Mouse (Mus musculus): Measurements from ENCODE around the gene Mettl14. TPM values are rescaled to one million over a fixed set of nuclear protein-coding genes. Genes with fewer than 3 reads are reported as not detected.

The Mettl14 gene
- polyA plus RNA-seq, 1 experiment from 2014 or later, result 27.8 TPM

DNA sequence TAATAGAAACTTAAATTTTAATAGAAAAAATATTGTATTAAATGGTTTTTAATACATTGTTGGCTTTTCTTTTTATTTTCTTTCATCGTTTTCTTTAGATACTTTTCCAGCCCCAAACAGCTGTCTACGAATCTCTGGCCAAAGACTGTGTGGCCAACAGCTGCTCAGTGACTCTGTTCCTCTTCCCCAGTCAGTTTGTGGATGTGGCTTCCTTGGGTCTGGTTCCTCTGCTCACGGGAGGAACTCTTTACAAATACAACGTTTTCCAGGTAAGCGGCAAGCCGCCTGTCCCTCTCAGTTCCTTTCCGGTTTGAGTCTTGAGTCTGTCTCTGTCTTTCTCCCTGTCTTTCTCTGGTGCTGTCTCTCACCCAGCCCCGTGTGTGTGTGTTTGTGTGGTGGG, 35.3 kb downstream of the Mettl14 start:
- 85% methylated on average over 8 of the region's 8 CpGs for WGBS
- Histone ChIP-seq H3K9me3 (ENCODE audit: control insufficient read depth, low read length) (no peaks in the 10 kb centered on the region), H3K27ac (ENCODE audit: low read depth, low read length) (no peak overlapping the region), H3K4me3 (ENCODE audit: low read depth, low read length) (no peak overlapping the region), H3K4me2 (ENCODE audit: low read depth) (no peak overlapping the region), H3K9ac (ENCODE audit: low read length) (no peak overlapping the region), H3K36me3 (ENCODE audit: control insufficient read depth, insufficient read depth, low read length) (no peaks in the 10 kb centered on the region), H3K27me3 (ENCODE audit: control insufficient read depth, insufficient read depth, low read length) (no peaks in the 10 kb centered on the region), H3K4me1 (ENCODE audit: control insufficient read depth, insufficient read depth, low read length) (no peaks in the 10 kb centered on the region)
- ATAC-seq (ENCODE audit: insufficient read depth, low FRiP score, low TSS enrichment) (no peak), DNase-seq (ENCODE audit: low spot score) (no peak)

DNA sequence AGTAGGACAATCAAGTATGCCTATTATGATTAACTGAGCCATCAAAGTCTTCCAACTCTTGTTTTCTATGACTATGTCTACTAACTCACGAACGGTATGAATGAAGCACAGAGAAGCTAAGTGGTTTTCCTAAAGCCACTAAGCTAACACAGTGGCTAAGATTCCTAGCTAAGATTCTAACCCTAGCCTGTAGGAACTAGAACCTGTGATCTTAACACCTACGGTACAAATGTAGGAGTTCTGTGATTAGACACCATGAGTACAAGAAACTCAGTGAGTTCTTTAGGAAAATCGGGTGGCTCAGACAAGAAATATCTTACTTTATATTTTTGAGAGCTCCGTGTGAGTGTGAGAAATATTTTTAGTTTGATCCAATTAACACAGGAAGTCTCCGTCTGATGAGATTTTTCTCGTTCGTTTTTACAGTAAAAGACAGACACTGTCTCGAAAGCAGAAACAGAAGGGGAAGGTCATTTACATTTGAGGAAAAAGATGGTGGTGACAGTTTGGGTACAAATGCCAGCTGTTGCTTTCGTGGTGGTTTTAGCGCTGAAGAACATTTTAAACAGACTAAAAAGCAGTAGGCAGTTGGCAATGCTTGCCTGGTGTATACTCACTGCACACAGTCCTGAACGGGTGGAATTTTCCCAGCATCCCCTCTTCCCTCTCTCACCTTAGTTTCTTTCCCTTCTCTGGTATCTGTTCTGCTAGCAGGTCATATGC, 37.7 kb downstream of the Mettl14 start:
- Histone ChIP-seq H3K27me3 (ENCODE audit: control insufficient read depth, insufficient read depth, low read length) (no peaks in the 10 kb centered on the region), H3K4me3 (ENCODE audit: low read depth, low read length) (no peak overlapping the region), H3K9me3 (ENCODE audit: control insufficient read depth, low read length) (no peaks in the 10 kb centered on the region), H3K27ac (ENCODE audit: low read depth, low read length) (no peak overlapping the region), H3K4me1 (ENCODE audit: control insufficient read depth, insufficient read depth, low read length) (no peaks in the 10 kb centered on the region), H3K4me2 (ENCODE audit: low read depth) (no peak overlapping the region), H3K36me3 (ENCODE audit: control insufficient read depth, insufficient read depth, low read length) (no peaks in the 10 kb centered on the region), H3K9ac (ENCODE audit: low read length) (no peak overlapping the region)
- WGBS, result 94% methylated on average over 12 of the region's 12 CpGs
- ATAC-seq (ENCODE audit: insufficient read depth, low FRiP score, low TSS enrichment), result no peak
- no peak for DNase-seq (ENCODE audit: low spot score)

DNA sequence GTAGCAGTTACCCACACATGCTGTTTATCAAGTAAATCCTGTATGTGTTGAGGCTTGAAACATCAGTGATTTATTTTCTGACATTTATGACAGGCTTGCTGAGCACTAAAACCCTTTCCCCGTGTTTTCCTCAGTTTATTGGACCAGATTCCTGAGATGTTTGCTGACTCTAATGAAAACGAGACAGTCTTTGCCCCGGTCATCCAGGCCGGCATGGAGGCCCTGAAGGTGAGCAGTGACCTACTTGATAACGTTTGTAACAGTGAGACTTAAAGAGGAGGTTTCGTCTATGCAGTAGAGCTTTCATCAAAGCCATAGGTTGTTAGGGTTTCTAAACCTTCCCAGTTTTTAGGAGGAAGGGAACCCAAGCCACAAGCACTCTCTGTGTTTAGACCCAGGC, 42.2 kb downstream of the Mettl14 start:
- Histone ChIP-seq H3K9me3 (ENCODE audit: control insufficient read depth, low read length) (no peaks in the 10 kb centered on the region), H3K27me3 (ENCODE audit: control insufficient read depth, insufficient read depth, low read length) (no peaks in the 10 kb centered on the region), H3K27ac (ENCODE audit: low read depth, low read length) (no peak overlapping the region), H3K9ac (ENCODE audit: low read length) (no peak overlapping the region), H3K4me1 (ENCODE audit: control insufficient read depth, insufficient read depth, low read length) (no peaks in the 10 kb centered on the region), H3K4me3 (ENCODE audit: low read depth, low read length) (no peak overlapping the region), H3K36me3 (ENCODE audit: control insufficient read depth, insufficient read depth, low read length) (no peaks in the 10 kb centered on the region), H3K4me2 (ENCODE audit: low read depth) (no peak overlapping the region)
- WGBS, result 55% methylated on average over 6 of the region's 6 CpGs
- DNase-seq (ENCODE audit: low spot score) (no peak), ATAC-seq (ENCODE audit: insufficient read depth, low FRiP score, low TSS enrichment) (no peak)

- DNase-seq (ENCODE audit: low spot score), result no peak
- 90% methylated on average over 2 of the region's 2 CpGs for WGBS
These were observed 44.9 kb downstream of the Mettl14 start for GRCm38 (mm10) chr3:123341049-123341448.

DNA sequence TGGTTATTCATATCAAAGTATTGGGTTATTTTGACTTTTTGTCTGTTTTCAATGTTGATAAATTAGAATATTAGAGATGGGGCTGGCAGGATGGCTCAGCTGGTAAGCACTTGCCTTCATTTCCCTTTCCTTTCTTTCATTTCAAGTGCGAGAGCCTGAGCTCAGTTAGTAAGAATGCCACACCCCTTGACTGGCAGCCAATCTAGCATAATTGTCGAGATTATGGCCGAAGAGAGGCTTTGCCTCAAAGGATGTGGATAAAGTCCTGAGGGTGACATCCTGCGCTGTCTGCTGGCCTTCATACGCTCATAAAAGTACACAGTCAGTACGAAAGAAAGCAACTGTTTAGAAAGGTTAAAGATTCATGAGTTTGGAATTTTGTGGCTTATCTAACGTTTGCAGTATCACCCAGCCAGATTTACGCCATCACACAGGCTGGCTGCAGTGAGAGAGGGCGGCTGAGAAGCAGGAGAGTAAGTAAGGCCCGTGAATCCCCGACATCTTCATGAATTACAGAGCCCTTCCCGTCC, 47.2 kb downstream of the Mettl14 start:
- Histone ChIP-seq H3K36me3 (ENCODE audit: control insufficient read depth, insufficient read depth, low read length) (no peaks in the 10 kb centered on the region), H3K9ac (ENCODE audit: low read length) (no peak overlapping the region), H3K4me3 (ENCODE audit: low read depth, low read length) (no peak overlapping the region), H3K27me3 (ENCODE audit: control insufficient read depth, insufficient read depth, low read length) (no peaks in the 10 kb centered on the region), H3K4me2 (ENCODE audit: low read depth) (no peak overlapping the region), H3K27ac (ENCODE audit: low read depth, low read length) (no peak overlapping the region), H3K9me3 (ENCODE audit: control insufficient read depth, low read length) (no peaks in the 10 kb centered on the region), H3K4me1 (ENCODE audit: control insufficient read depth, insufficient read depth, low read length) (no peaks in the 10 kb centered on the region)
- DNase-seq (ENCODE audit: low spot score) (no peak), ATAC-seq (ENCODE audit: insufficient read depth, low FRiP score, low TSS enrichment) (no peak)
- WGBS, result 78% methylated on average over 12 of the region's 12 CpGs

More at GRCm38 (mm10) chr3:123341049-123341448, 44.9 kb downstream of the Mettl14 start:
- ATAC-seq (ENCODE audit: insufficient read depth, low FRiP score, low TSS enrichment), result no peak
- no peaks in the 10 kb centered on the region for H3K4me1 ChIP-seq (ENCODE audit: control insufficient read depth, insufficient read depth, low read length)
- no peak overlapping the region for H3K4me3 ChIP-seq (ENCODE audit: low read depth, low read length)
- H3K9ac ChIP-seq (ENCODE audit: low read length), result no peak overlapping the region
- H3K4me2 ChIP-seq (ENCODE audit: low read depth), result no peak overlapping the region
- no peaks in the 10 kb centered on the region for H3K9me3 ChIP-seq (ENCODE audit: control insufficient read depth, low read length)
- no peak overlapping the region for H3K27ac ChIP-seq (ENCODE audit: low read depth, low read length)
- H3K36me3 ChIP-seq (ENCODE audit: control insufficient read depth, insufficient read depth, low read length), result no peaks in the 10 kb centered on the region
- no peaks in the 10 kb centered on the region for H3K27me3 ChIP-seq (ENCODE audit: control insufficient read depth, insufficient read depth, low read length)

GRCm38 (mm10) chr3:123337853-123338252, 48.1 kb downstream of the Mettl14 start:
- DNase-seq (ENCODE audit: low spot score) (no peak), ATAC-seq (ENCODE audit: insufficient read depth, low FRiP score, low TSS enrichment) (no peak)
- Histone ChIP-seq H3K9me3 (ENCODE audit: control insufficient read depth, low read length) (no peaks in the 10 kb centered on the region), H3K9ac (ENCODE audit: low read length) (no peak overlapping the region), H3K36me3 (ENCODE audit: control insufficient read depth, insufficient read depth, low read length) (no peaks in the 10 kb centered on the region), H3K4me1 (ENCODE audit: control insufficient read depth, insufficient read depth, low read length) (no peaks in the 10 kb centered on the region), H3K27ac (ENCODE audit: low read depth, low read length) (no peak overlapping the region), H3K4me2 (ENCODE audit: low read depth) (no peak overlapping the region), H3K27me3 (ENCODE audit: control insufficient read depth, insufficient read depth, low read length) (no peaks in the 10 kb centered on the region), H3K4me3 (ENCODE audit: low read depth, low read length) (no peak overlapping the region)
- WGBS, result 68% methylated on average over 6 of the region's 6 CpGs

DNA sequence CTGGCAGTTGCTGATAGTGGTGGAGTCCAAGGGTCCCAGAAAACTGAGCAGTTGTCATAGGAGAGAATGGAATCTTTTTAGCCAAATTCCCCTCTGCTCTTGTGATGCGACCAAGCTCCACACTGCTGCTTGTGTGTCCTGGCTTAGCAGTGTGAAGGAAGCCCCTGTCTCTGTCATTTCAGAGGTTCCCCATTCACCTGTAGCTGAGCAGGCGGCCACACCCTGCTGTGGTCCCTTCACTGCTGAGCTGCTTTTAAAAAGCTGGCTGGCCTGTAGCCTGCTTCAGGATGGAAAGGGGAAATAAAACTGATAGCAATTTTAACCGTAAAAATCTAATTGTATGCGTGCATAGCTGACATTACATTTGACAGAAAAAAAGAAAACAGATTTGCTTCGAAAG, 49.0 kb downstream of the Mettl14 start:
- Histone ChIP-seq H3K36me3 (ENCODE audit: control insufficient read depth, insufficient read depth, low read length) (no peaks in the 10 kb centered on the region), H3K27ac (ENCODE audit: low read depth, low read length) (no peak overlapping the region), H3K27me3 (ENCODE audit: control insufficient read depth, insufficient read depth, low read length) (no peaks in the 10 kb centered on the region), H3K9ac (ENCODE audit: low read length) (no peak overlapping the region), H3K4me1 (ENCODE audit: control insufficient read depth, insufficient read depth, low read length) (no peaks in the 10 kb centered on the region), H3K4me3 (ENCODE audit: low read depth, low read length) (no peak overlapping the region), H3K9me3 (ENCODE audit: control insufficient read depth, low read length) (no peaks in the 10 kb centered on the region), H3K4me2 (ENCODE audit: low read depth) (no peak overlapping the region)
- WGBS, result 84% methylated on average over 5 of the region's 5 CpGs
- ATAC-seq (ENCODE audit: insufficient read depth, low FRiP score, low TSS enrichment) (no peak), DNase-seq (ENCODE audit: low spot score) (no peak)

- 54% methylated on average over 7 of the region's 7 CpGs for WGBS
- Histone ChIP-seq H3K27me3 (ENCODE audit: control insufficient read depth, insufficient read depth, low read length) (no peaks in the 10 kb centered on the region), H3K4me2 (ENCODE audit: low read depth) (no peak overlapping the region), H3K27ac (ENCODE audit: low read depth, low read length) (no peak overlapping the region), H3K4me3 (ENCODE audit: low read depth, low read length) (no peak overlapping the region), H3K9me3 (ENCODE audit: control insufficient read depth, low read length) (no peaks in the 10 kb centered on the region), H3K36me3 (ENCODE audit: control insufficient read depth, insufficient read depth, low read length) (no peaks in the 10 kb centered on the region), H3K9ac (ENCODE audit: low read length) (no peak overlapping the region), H3K4me1 (ENCODE audit: control insufficient read depth, insufficient read depth, low read length) (no peaks in the 10 kb centered on the region)
- ATAC-seq (ENCODE audit: insufficient read depth, low FRiP score, low TSS enrichment) (no peak), DNase-seq (ENCODE audit: low spot score) (no peak)
These were observed 49.5 kb downstream of the Mettl14 start for GRCm38 (mm10) chr3:123336455-123336854.

DNA sequence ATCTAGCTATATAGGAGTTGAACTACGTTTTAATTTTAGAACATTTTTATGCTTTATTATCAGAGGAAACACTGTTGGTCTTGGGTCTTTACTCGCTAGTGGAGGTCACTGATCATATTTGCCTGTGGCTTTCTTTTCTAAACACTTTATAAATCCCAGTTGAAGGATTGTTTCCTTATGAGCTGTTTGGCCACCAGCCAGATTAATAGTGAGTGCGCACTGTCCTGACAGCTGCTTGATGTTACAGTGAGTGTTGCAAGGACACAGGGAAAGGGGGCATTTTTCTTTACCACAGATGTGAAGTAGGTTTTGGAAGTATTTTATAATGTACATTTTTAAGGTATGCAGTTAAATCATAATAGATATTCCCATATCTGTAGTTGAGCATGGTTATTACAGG, 50.4 kb downstream of the Mettl14 start:
- H3K27ac ChIP-seq (ENCODE audit: low read depth, low read length), result no peak overlapping the region
- no peaks in the 10 kb centered on the region for H3K4me1 ChIP-seq (ENCODE audit: control insufficient read depth, insufficient read depth, low read length)
- WGBS, result 77% methylated on average over 3 of the region's 3 CpGs
- H3K9ac ChIP-seq (ENCODE audit: low read length), result no peak overlapping the region
- H3K4me2 ChIP-seq (ENCODE audit: low read depth), result no peak overlapping the region
- no peak overlapping the region for H3K4me3 ChIP-seq (ENCODE audit: low read depth, low read length)
- no peaks in the 10 kb centered on the region for H3K9me3 ChIP-seq (ENCODE audit: control insufficient read depth, low read length)
- DNase-seq (ENCODE audit: low spot score), result no peak
- no peaks in the 10 kb centered on the region for H3K36me3 ChIP-seq (ENCODE audit: control insufficient read depth, insufficient read depth, low read length)
- no peak for ATAC-seq (ENCODE audit: insufficient read depth, low FRiP score, low TSS enrichment)
- H3K27me3 ChIP-seq (ENCODE audit: control insufficient read depth, insufficient read depth, low read length), result no peaks in the 10 kb centered on the region

Measured in neural tube, embryonic 11.5 days (tissue).